Mouse (Mus musculus) adrenal gland, adult 2 months (tissue): ENCODE results near the gene Adh4. TPM values are rescaled to one million over a fixed set of nuclear protein-coding genes. Genes with fewer than 3 reads are reported as not detected.
"Not testable (repeated sequence)": the region's sequence is repeated elsewhere in the genome, so short reads cannot be mapped to it uniquely, and the experiment has no call there.

Source experiments
- DNase-seq: peaks from one replicate; pipeline ENCODE4 v3.0.0; 2021
- polyA plus RNA-seq: library from polyadenylated mRNA; depleted of rRNA; stranded (reverse); fragments of >200 nt; gene quantifications from 2 replicates; pipeline ENCODE4 v1.2.3, GENCODE M21; 2012; rRNA removed
- total RNA-seq, 2 experiments: library from RNA; stranded (reverse); gene quantifications; 2 replicates each; pipeline ENCODE4 v1.2.3; 2021

Gene Adh4
- total and polyA plus RNA-seq, 3 experiments: 0.07 to 2.0 (median 1.8) TPM

DNA sequence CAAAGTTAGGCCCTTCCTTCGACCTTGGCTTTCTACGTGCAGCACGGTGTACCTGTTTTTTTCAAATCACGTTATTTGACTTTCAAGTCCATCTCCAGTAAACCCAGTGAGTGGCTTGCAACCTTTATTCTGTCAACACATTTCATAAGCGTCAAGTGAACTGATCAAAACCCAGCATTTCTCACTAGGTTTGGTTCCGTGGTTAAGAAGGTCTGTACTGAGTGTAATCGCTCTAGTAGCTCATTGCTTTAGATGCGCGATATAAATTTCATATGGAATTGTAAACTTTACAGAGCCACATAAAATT lies 28.2 kb downstream of the Adh4 start:
- DNase-seq: no peak

DNA sequence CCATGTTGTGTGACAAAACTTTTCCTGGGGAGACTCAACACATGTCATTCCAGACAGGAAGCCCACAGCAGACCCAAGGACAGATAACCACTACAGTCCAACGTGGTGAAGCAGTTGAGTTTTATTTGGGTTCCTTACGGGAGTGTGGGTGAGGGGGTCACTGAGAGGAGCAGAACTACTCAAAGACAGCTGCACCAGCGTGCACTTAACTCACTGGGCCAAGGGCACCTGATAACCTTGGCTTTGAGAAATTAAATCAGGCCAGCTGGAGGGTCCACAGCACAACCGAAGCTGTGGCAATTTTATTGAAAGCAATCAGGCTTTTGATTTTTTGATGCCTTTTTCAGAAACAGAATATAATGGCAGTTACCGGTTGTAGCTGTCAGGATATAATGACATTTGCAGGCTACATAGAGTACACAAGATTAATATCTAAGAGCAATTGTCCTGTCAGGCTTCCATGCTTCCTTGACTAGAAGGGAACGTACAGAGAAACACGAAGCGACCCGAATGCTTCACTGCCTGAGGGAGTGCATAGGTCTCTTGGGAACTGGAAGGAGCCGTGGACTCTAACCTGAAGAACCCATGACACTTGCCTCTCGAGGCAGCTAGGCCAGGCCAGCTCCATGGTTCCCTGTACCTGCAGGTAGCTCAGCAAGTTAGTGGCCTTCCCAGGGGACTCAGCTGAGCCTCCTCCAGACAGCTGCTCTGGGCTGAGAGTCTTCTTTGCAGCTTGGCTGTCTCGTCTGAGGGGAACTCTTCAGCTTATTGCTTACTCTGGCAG lies 33.0 kb downstream of the Adh4 start:
- DNase-seq: no peak

DNA sequence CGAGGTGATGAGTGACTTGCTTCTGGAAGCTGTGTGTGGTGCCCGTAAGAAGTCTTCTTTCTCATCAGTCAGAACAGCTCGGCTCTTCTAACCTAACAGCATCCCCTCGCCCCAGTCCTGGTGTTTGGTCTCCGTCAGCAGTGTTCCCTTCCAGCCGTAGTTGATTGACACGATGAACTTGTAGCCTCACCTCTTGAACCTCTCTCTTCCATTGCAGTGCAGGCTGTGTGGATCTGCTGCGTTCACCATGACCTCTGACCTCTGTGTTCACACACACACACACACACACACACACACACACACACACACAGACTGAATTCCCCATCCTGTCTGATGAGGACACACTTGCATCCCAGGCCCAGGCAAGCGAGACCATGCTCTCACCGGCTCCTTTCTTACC lies 36.9 kb downstream of the Adh4 start:
- DNase-seq: no peak

DNA sequence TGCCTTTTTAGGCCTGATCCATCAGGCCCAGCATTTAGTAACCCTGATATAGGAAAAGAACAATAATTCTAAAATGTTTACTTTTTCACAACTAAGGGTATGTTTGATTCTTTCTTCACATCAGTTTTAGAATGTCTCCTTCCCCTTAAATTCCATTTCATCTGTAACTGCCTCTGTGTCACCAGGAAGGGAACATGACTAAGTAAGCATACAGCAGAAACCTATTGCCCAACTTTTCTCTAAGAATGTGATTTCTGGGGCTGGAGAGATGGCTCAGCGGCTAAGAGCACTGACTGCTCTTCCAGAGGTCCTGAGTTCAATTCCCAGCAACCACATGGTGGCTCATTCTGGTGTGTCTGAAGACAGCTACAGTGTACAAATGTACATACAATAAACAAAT lies 39.0 kb downstream of the Adh4 start:
- DNase-seq: no peak

DNA sequence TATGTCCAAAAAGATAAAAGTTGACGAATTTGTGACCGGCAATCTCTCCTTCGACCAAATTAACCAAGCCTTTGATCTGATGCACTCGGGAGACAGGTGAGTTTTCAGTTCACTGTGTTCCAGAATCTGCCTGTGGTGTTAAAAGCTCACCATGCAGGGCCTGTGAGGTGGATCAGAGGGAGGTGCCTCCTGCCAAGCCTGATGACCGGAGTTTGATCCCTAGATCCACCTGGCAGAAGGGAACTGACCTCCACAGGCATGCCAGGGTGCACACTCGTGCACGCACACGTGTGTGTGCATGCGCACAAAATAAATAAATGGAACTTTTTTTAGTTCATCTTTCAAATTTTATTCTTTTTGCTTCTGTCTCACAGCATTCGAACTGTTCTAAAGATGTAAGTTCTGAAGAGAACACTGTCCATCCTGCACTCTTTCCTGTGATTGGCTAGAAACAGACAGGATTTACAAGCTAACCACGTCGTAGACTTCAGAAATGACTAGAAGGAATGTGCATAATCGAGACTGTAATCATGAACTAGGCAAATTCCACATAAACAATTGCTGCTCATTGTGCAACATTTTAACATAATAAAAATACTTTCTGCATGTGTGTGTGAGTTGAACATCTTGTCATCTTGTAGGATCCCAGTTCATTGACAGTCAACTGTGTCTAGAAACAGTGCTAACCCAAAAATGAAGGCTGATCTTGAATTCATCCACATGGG lies 39.6 kb downstream of the Adh4 start:
- no peak for DNase-seq

DNA sequence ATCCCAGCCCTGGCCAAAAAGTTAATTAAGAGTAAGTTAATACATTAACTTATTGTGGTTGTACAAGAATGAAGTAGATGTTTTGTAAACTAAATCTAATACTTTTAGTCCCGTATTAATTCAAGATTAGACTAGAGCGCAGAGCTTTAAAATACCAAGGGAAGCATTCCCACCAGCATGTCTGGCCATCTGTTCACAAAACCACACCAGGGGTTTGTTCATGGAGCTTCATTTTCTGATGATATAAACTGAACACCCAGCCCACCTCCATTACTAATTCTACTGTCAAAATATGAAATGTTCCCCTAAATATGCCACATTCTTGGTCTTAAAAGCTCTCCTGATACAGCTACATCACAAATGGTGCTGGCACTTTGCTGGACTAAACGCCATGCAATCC lies 43.2 kb downstream of the Adh4 start:
- DNase-seq: no peak

DNA sequence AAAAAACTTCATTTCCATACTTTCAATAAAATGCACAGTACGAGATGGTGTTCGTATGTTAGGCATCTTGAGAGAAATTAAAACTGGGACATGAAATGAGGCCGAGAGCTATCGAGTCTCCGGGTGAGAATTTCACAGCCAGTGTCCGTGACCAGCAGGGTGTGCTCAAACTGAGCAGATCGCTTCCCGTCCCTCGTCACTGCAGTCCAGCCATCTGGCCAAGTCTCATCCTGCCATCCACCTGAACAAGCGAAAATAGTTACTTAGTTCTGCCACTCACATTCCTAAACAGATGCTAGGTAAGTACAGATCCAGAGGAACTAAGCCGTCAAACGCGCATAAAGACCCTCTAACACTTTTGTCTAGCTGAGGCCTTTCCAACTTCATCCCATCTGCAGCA lies 45.0 kb downstream of the Adh4 start:
- no peak for DNase-seq

DNA sequence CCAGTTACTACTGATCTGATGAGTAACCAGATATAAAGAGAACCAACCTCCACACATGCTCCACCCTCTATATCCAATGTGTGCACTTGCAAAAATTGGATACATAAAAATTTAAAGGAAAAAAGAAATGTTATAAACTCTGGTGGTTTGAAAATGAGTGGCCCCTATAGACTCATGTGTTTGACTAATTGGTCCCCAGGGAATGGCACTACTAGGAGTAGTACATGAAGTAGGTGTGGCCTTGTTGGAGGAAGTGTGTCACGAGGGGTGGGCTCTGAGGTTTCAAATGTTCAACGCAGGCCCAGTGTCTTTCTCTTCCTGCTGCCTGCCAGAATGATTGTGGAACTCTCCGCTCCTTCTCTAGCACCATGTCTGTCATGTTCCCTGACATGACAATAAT lies 46.6 kb downstream of the Adh4 start:
- no peak for DNase-seq

DNA sequence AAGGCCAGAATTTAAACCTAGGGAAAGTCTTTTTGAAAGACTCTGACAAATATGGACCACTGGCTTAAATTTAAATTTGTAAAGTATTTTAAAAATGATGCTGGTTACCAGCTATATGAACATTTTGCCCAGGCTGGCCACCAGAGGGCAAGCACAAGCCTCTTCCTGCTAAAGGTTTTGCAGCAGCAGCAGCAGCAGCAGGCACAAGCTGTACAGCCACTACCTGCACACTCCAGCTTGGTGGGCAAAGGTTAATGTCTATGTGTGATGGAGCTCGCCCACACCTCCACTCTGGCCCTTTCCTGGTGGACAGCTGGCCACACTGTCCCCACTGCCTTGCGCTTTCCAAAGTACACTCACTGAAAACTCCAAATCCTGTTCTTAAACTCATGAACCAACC lies 47.9 kb downstream of the Adh4 start:
- no peak for DNase-seq

DNA sequence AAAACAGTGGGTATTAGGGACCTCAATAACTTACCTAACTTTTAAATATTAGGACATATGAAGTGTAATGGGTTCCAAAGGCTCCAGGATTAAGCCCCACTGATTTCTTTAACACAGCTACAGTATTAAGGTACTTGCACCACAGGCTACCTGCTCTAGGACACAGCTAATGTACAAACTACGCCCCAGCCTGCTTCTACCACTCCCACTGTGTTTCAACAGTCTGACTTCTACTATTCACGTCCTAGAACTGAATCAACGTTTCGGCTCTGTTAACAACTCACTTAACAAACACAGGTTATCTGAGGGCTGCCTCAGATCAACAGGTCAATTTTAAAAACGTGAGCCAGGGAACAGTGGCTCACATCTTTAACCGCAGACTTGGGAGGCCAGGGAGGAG lies 48.5 kb downstream of the Adh4 start:
- DNase-seq: no peak

DNA sequence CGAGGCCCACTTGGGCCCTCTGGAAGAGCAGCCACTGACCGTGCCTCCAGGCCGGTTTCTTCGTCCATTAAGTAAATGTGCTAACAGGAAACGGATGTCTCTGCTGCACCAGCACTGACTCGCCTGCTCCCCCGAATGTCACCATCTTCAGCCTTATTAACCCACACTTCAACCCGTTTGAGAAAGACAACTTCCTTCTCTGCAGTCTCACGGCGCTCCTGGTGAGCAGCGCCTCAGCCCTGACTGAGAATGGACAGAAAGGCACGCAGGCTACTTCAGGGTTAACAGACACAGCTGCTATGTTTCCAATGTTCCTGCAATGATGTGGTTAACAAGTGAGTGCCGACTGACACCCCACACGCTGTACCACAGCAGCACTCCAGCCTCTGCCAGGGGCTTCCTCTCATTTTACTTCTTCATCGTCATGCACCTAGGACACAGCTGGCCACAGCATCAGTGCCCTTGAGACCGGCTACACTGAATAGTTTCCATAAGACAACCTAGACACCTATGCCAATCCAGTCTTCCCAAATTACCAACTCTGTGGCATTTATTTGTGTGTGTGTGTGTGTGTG lies 49.4 kb downstream of the Adh4 start:
- no peak for DNase-seq

DNA sequence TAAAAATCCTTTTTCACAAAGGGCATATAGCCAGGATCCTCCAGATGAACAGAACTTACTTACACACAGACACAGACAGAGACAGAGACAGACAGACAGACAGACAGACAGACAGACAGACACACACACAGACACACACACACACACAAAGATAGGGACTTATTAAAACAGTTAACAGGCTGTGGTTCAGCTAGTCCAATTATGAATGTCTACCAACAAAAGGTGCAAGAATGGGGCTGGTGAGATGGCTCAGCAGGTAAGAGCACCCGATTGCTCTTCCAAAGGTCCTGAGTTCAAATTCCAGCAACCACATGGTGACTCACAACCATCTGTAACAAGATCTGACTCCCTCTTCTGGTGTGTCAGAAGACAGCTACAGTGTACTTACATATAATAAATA lies 51.4 kb downstream of the Adh4 start:
- not testable (repeated sequence) for DNase-seq

DNA sequence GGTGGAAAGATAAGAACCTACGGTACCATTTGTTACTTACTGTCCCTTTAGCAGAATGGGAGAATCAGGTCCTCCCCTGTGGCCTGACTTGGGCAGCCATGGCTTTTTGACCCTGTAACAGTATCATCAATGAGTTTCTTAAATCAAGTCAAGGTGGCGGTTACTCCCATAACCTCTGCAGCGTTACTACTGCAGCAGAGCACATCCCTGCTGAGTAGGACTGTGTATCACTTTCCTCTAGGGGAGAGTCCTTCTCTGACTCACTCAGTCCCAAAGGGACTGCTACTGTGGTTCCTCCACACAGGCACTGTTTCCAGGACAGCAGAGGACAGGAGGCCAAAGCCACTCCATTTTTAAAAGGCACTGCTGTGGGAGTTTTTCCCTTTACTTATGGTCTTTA lies 55.8 kb downstream of the Adh4 start:
- DNase-seq: no peak

DNA sequence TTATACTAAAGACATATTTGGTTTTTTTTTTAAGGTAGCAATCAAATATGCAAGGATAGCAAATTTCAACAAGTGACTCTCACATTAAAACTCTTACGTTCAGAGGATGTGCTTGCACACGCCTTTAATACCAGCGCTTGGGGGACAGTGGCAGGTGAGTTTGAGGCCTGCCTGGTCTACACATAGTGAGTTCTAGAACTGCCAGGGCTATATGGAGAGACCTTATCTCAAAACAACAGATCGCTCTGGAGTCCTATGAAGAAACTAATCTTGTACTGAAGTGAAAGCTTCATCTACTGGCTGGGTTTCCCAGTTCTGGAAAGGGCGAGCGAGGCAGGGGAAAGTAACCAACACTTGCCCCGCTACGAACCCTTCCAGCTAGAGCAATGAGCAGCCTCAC lies 64.2 kb downstream of the Adh4 start:
- no peak for DNase-seq

Other genes with a start within 250 kb of the Adh4 start
- gene 4930579F01Rik, start 221.6 kb upstream of the Adh4 start, total RNA-seq: not detected
- not detected in 2 replicates for gene 4930579F01Rik, start 221.6 kb upstream of the Adh4 start, polyA plus RNA-seq
- gene Adh7, start 197.7 kb upstream of the Adh4 start, total RNA-seq: 10 to 100 TPM in 1 of 2 experiments, 1 to 10 TPM in 1; 8.4 to 61.8 TPM
- 3.9 and 4.4 TPM in 2 replicates for gene Adh7, start 197.7 kb upstream of the Adh4 start, polyA plus RNA-seq
- 1,000 to 10,000 TPM; 1,828 to 8,328 TPM for gene Adh1, start 154.5 kb upstream of the Adh4 start, total RNA-seq
- 1,650 and 3,116 TPM in 2 replicates for gene Adh1, start 154.5 kb upstream of the Adh4 start, polyA plus RNA-seq
- not detected for gene Adh6a, start 102.2 kb upstream of the Adh4 start, total RNA-seq
- gene Adh6a, start 102.2 kb upstream of the Adh4 start, polyA plus RNA-seq: not detected in 2 replicates
- under 1 TPM in 1 of 2 experiments, not detected in 1; 0.17 TPM for gene Adh6b, start 73.7 kb upstream of the Adh4 start, total RNA-seq
- 0.06 TPM in 1 of 2 replicates, not detected in the other for gene Adh6b, start 73.7 kb upstream of the Adh4 start, polyA plus RNA-seq
- gene Adh5, start 27.6 kb downstream of the Adh4 start, total RNA-seq: 100 to 1,000 TPM; 151 to 165 TPM
- 26.6 and 28.9 TPM in 2 replicates for gene Adh5, start 27.6 kb downstream of the Adh4 start, polyA plus RNA-seq
- gene Metap1, start 74.0 kb downstream of the Adh4 start, total RNA-seq: 10 to 100 TPM; 46.8 to 57.2 TPM
- 5.4 and 6.6 TPM in 2 replicates for gene Metap1, start 74.0 kb downstream of the Adh4 start, polyA plus RNA-seq
- 100 to 1,000 TPM; 187 to 191 TPM for gene Eif4e, start 110.7 kb downstream of the Adh4 start, total RNA-seq
- gene Eif4e, start 110.7 kb downstream of the Adh4 start, polyA plus RNA-seq: 3.5 and 4.5 TPM in 2 replicates